Mouse (Mus musculus): Measurements from ENCODE around the gene Adad1. TPM values are rescaled to one million over a fixed set of nuclear protein-coding genes. Genes with fewer than 3 reads are reported as not detected.

The Adad1 gene
- 0.33 and 0.36 TPM in 2 replicates for polyA plus RNA-seq (2016; fragmentation: Nextera tagmentation; extraction: Ambion mirVana)

DNA sequence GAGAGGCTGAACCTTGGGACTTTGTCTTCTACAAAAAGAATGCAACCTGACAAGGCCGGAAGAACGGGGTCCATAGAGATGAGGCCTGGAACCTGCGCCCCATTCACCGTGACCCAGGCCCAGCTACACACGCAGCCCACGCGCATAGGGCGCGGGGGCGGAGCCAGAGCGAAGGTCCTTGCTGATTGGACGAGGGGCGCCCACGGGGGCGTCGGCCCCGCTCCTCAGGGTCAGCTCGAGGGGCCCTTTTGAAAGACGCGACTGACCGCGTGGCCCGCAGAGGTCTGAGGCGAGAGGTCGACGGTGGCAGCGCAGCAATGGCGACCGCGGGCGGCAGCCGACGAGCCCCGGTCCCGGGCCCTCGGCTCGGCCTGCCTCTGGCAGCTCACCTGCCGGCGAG lies at the start of gene Adad1:
Gene Adad1, plus strand, starts transcription at position 122 of the 400 bp plus-strand sequence.
- H3K27me3 ChIP-seq (replicated peaks), result peaks cover 4% of the 10 kb centered on the region; the same call in 1 of the 2 replicates
- no peaks in the 10 kb centered on the region for H3K4me1 ChIP-seq
- 40% methylated on average over 38 of the region's 39 CpGs for WGBS (ENCODE audit: insufficient replicate concordance)
- no peak within 1 kb of the TSS for H3K9ac ChIP-seq
- peak within 1 kb of the TSS; percentile 29; the same call in 1 of the 2 replicates for H3K4me3 ChIP-seq
- no peaks in the 10 kb centered on the region for H3K36me3 ChIP-seq
- H3K27ac ChIP-seq, result no peak within 1 kb of the TSS
- ATAC-seq, result 0 out of 2 replicates have a peak, but pooled peaks have one; percentile 8
- H3K9me3 ChIP-seq (replicated peaks), result 0 out of 2 replicates have a peak, but pooled peaks cover 3% of the 10 kb centered on the region
- H3K4me2 ChIP-seq, result peak within 1 kb of the TSS; percentile 55

DNA sequence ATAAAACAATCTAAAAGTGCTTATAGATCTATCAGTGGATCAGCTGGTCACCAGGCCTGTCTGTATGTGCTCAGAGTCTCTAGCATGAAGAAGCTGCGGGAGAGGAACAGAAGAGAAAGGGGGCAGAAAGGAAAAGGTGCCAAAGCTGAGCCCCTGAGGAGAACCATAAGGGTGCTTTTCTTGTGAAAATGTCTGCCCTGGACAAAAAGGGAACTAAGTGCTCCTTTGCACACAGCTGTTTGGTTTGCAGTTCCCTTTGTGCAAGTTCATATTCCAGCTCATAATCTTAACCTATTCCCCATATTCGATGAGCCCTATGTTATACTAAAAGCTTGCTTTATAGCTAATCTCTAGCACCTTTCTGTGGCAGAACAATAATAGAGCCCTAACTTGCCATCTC lies 25.3 kb upstream of the Adad1 start:
- no peak for ATAC-seq
- H3K9ac ChIP-seq, result no peak overlapping the region
- H3K4me2 ChIP-seq, result no peak overlapping the region
- H3K4me3 ChIP-seq, result no peak overlapping the region
- H3K9me3 ChIP-seq (replicated peaks), result no peaks in the 10 kb centered on the region
- H3K36me3 ChIP-seq, result peaks cover 50% of the 10 kb centered on the region
- 73% methylated on average over 2 of the region's 2 CpGs for WGBS (ENCODE audit: insufficient replicate concordance)
- H3K4me1 ChIP-seq, result no peaks in the 10 kb centered on the region
- H3K27me3 ChIP-seq (replicated peaks), result no peaks in the 10 kb centered on the region
- no peak overlapping the region for H3K27ac ChIP-seq

DNA sequence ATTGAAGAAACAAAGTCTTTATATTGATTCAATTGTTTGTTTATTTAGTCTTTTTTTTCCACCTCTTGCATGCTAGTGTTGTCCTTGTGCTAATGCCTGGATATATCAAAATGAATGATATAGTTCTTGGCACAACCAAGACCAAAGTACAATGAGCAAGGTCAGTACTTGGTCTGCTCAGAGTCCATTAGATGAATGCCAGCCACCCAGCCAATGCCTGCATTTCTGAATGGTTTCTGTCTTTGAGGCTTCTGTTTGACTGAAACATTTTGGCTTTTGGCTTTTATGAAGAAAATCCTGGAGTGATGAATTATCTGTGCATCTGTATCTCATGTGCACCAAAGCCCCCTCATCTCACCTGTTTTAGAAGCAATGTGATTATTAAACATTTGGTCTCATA lies 23.5 kb upstream of the Adad1 start:
- H3K9me3 ChIP-seq (replicated peaks), result no peaks in the 10 kb centered on the region
- no peaks in the 10 kb centered on the region for H3K4me1 ChIP-seq
- ATAC-seq, result no peak
- H3K36me3 ChIP-seq, result peaks cover 55% of the 10 kb centered on the region
- no peak overlapping the region for H3K9ac ChIP-seq
- H3K4me3 ChIP-seq, result no peak overlapping the region
- H3K27ac ChIP-seq, result no peak overlapping the region
- H3K4me2 ChIP-seq, result no peak overlapping the region
- H3K27me3 ChIP-seq (replicated peaks), result no peaks in the 10 kb centered on the region

GRCm38 (mm10) chr3:37051491-37051890 lies 11.8 kb upstream of the Adad1 start:
- H3K36me3 ChIP-seq, result peaks cover 25% of the 10 kb centered on the region
- H3K4me2 ChIP-seq, result no peak overlapping the region
- no peak overlapping the region for H3K4me3 ChIP-seq
- no peaks in the 10 kb centered on the region for H3K4me1 ChIP-seq
- no peaks in the 10 kb centered on the region for H3K9me3 ChIP-seq (replicated peaks)
- ATAC-seq, result no peak
- no peak overlapping the region for H3K27ac ChIP-seq
- H3K9ac ChIP-seq, result no peak overlapping the region
- no peaks in the 10 kb centered on the region for H3K27me3 ChIP-seq (replicated peaks)
- WGBS (ENCODE audit: insufficient replicate concordance), result 63% methylated on average over 1 of the region's 1 CpGs

- H3K9me3 ChIP-seq (replicated peaks), result no peaks in the 10 kb centered on the region
- no peaks in the 10 kb centered on the region for H3K4me1 ChIP-seq
- H3K4me3 ChIP-seq, result no peak overlapping the region
- H3K9ac ChIP-seq, result no peak overlapping the region
- ATAC-seq, result no peak
- H3K36me3 ChIP-seq, result no peaks in the 10 kb centered on the region
- no peak overlapping the region for H3K4me2 ChIP-seq
- no peaks in the 10 kb centered on the region for H3K27me3 ChIP-seq (replicated peaks)
- no peak overlapping the region for H3K27ac ChIP-seq
These were observed 9.9 kb downstream of the Adad1 start for GRCm38 (mm10) chr3:37073211-37073610.

- H3K9ac ChIP-seq, result no peak overlapping the region
- no peak overlapping the region for H3K4me2 ChIP-seq
- ATAC-seq, result no peak
- H3K4me1 ChIP-seq, result no peaks in the 10 kb centered on the region
- no peaks in the 10 kb centered on the region for H3K27me3 ChIP-seq (replicated peaks)
- 54% methylated on average over 4 of the region's 4 CpGs for WGBS (ENCODE audit: insufficient replicate concordance)
- no peak overlapping the region for H3K4me3 ChIP-seq
- no peaks in the 10 kb centered on the region for H3K9me3 ChIP-seq (replicated peaks)
- no peak overlapping the region for H3K27ac ChIP-seq
- H3K36me3 ChIP-seq, result no peaks in the 10 kb centered on the region
These were observed 21.5 kb downstream of the Adad1 start for GRCm38 (mm10) chr3:37084860-37085259.

DNA sequence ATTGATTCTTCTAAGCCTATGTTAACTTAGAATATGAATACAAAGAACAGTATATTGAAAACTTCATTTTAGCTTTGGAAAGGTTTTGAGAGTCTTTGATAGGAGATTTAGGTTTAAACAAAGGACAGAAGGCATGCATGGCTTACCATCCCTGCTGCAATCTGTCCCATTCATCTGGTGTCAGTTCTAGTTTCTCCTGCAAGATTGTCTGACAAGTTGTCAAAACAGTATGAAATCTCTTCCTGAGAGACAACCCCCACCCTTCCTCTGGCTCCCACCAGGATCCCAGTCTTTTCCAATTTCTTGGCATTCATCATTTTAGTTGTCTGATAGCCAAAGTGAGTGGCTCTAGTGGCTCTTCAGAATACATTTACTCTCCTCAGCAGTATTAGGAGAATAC lies 27.4 kb downstream of the Adad1 start:
- no peak overlapping the region for H3K4me3 ChIP-seq
- no peaks in the 10 kb centered on the region for H3K4me1 ChIP-seq
- H3K9me3 ChIP-seq (replicated peaks), result no peaks in the 10 kb centered on the region
- no peaks in the 10 kb centered on the region for H3K27me3 ChIP-seq (replicated peaks)
- no peak overlapping the region for H3K4me2 ChIP-seq
- no peak overlapping the region for H3K9ac ChIP-seq
- ATAC-seq, result no peak
- no peaks in the 10 kb centered on the region for H3K36me3 ChIP-seq
- no peak overlapping the region for H3K27ac ChIP-seq

DNA sequence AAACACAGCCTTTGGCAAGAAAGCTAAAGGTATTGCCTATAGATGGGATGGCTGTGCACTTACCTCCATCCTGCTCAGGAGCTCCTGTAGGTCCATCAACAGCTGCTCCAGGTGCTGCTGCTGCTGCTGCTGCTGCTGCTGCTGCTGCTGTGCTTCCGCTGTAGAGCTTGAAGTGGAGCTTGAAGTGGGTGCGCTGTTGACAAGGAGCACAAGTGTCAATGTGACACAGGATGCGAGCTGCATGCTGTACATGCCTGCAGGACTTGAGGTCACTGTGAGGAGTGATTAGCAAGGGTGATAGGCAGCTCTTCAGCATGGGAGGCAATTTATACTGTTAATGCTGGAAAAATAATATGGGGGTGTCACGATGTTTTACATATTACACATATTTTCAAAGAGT lies 62.3 kb downstream of the Adad1 start, which contains the start of gene Il2:
Gene Il2, minus strand, starts transcription at position 305 of the 400 bp plus-strand sequence.
- no peak for ATAC-seq
- no peaks in the 10 kb centered on the region for H3K27me3 ChIP-seq (replicated peaks)
- H3K4me1 ChIP-seq, result no peaks in the 10 kb centered on the region
- H3K4me3 ChIP-seq, result no peak within 1 kb of the TSS
- H3K4me2 ChIP-seq, result no peak within 1 kb of the TSS
- no peak within 1 kb of the TSS for H3K9ac ChIP-seq
- H3K27ac ChIP-seq, result no peak within 1 kb of the TSS
- 70% methylated on average over 4 of the region's 4 CpGs for WGBS (ENCODE audit: insufficient replicate concordance)
- no peaks in the 10 kb centered on the region for H3K36me3 ChIP-seq
- H3K9me3 ChIP-seq (replicated peaks), result no peaks in the 10 kb centered on the region

DNA sequence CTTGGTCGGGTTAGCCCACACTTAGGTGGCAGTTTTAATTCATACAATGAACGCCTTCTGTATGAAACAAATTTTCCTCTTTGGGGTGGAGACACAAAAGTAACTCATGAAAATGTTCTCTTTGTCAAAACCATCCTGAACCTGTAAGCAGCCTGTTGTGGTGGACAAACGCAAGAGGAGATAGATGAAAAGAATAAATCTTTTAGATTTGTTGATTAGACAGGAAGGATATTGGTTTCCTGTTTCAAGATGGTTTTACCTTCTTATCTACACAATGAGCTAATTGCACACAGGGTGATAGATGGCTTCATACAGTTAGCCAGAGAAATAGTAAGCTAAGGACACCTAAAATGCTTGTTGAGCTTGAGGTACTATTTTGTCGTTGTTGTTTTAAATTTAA lies 62.8 kb downstream of the Adad1 start:
- H3K9ac ChIP-seq, result no peak overlapping the region
- H3K9me3 ChIP-seq (replicated peaks), result no peaks in the 10 kb centered on the region
- WGBS (ENCODE audit: insufficient replicate concordance), result 42% methylated on average over 4 of the region's 4 CpGs
- no peak overlapping the region for H3K4me3 ChIP-seq
- no peaks in the 10 kb centered on the region for H3K4me1 ChIP-seq
- H3K4me2 ChIP-seq, result no peak overlapping the region
- no peak overlapping the region for H3K27ac ChIP-seq
- H3K27me3 ChIP-seq (replicated peaks), result no peaks in the 10 kb centered on the region
- no peaks in the 10 kb centered on the region for H3K36me3 ChIP-seq
- no peak for ATAC-seq

- H3K9me3 ChIP-seq (replicated peaks), result no peaks in the 10 kb centered on the region
- H3K36me3 ChIP-seq, result no peaks in the 10 kb centered on the region
- no peak overlapping the region for H3K9ac ChIP-seq
- no peak for ATAC-seq
- no peak overlapping the region for H3K4me3 ChIP-seq
- H3K4me2 ChIP-seq, result no peak overlapping the region
- H3K4me1 ChIP-seq, result no peaks in the 10 kb centered on the region
- no peaks in the 10 kb centered on the region for H3K27me3 ChIP-seq (replicated peaks)
- H3K27ac ChIP-seq, result no peak overlapping the region
- WGBS (ENCODE audit: insufficient replicate concordance), result 47% methylated on average over 4 of the region's 4 CpGs
These were observed 64.9 kb downstream of the Adad1 start for GRCm38 (mm10) chr3:37128269-37128668.

- WGBS (ENCODE audit: insufficient replicate concordance), result 38% methylated on average over 2 of the region's 2 CpGs
- H3K9ac ChIP-seq, result no peak overlapping the region
- H3K27ac ChIP-seq, result no peak overlapping the region
- no peak for ATAC-seq
- no peak overlapping the region for H3K4me3 ChIP-seq
- no peaks in the 10 kb centered on the region for H3K4me1 ChIP-seq
- no peaks in the 10 kb centered on the region for H3K9me3 ChIP-seq (replicated peaks)
- no peak overlapping the region for H3K4me2 ChIP-seq
- H3K27me3 ChIP-seq (replicated peaks), result no peaks in the 10 kb centered on the region
- no peaks in the 10 kb centered on the region for H3K36me3 ChIP-seq
These were observed 65.7 kb downstream of the Adad1 start for GRCm38 (mm10) chr3:37129063-37129462.

DNA sequence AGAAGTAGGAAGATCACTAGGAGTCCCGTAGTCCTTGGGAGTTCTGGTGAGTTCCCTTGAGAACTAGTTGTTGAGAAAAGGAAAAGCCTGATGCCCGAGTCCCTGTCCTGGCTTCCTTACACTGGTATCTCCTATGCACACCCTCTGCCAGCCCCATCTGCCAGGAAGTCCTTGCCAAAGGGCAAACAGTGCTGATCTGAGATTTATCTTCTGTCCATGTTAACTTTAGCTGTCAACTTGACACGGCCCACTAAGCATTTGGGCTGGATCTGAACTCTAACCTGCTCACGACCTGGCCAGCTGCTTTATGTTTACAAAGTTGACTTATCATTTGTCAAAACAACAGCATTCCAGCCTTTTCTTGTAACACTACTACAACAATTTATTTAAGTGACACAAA lies 73.9 kb downstream of the Adad1 start:
- Histone ChIP-seq H3K4me2 (no peak overlapping the region), H3K27ac (no peak overlapping the region), H3K4me1 (no peaks in the 10 kb centered on the region), H3K27me3 (replicated peaks) (no peaks in the 10 kb centered on the region), H3K9me3 (replicated peaks) (no peaks in the 10 kb centered on the region), H3K36me3 (no peaks in the 10 kb centered on the region), H3K9ac (no peak overlapping the region), H3K4me3 (no peak overlapping the region)
- no peak for ATAC-seq
- 47% methylated on average over 4 of the region's 4 CpGs for WGBS (ENCODE audit: insufficient replicate concordance)

DNA sequence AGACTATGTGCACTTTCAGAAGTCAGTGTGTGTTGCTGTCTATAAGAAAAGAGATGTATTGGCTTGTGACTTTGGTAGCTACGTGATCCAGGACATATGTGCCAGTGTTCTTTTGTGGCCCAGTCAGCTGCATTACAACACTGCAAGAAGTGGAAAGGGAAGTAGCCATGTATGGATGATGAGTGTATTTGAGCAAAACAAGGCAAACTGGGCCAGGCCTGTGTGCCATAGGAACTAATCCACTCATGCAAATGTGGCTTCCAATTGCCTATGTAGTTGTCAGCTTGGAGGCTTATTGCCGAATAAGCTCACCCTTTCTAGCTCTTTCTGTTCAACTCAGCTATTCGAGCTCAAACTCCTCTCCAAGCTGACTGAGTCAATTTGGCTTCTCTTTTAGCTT lies 75.9 kb downstream of the Adad1 start:
- no peaks in the 10 kb centered on the region for H3K9me3 ChIP-seq (replicated peaks)
- 54% methylated on average over 3 of the region's 3 CpGs for WGBS (ENCODE audit: insufficient replicate concordance)
- H3K27ac ChIP-seq, result no peak overlapping the region
- no peak overlapping the region for H3K9ac ChIP-seq
- no peaks in the 10 kb centered on the region for H3K27me3 ChIP-seq (replicated peaks)
- no peak overlapping the region for H3K4me3 ChIP-seq
- H3K4me2 ChIP-seq, result no peak overlapping the region
- no peak for ATAC-seq
- H3K36me3 ChIP-seq, result no peaks in the 10 kb centered on the region
- H3K4me1 ChIP-seq, result no peaks in the 10 kb centered on the region
